Mouse (Mus musculus) midbrain, embryonic 15.5 days (tissue): ENCODE measurements at regions not wholly inside any gene's neighbourhood (a gene's known extent, or its start where the extent isn't known, plus 50 kb on each side); places are given as distances from the start of the nearest gene placed in this dataset.
A peak's percentile ranks its signal among the peaks of the same experiment; 100 is the strongest.

Source experiments
- ATAC-seq: fragments of 200-750 bp; cut with Nextera tagmentation; replicated peaks from 2 replicates; pipeline ENCODE4 v1.8.0; 2017; ENCODE audit warnings: moderate TSS enrichment
- H3K27ac ChIP-seq: fragments of 300-500 bp; sonication (generic); 2 replicates; pipeline ENCODE4 v1.5.1; 2015; ENCODE audit warnings: mild to moderate bottlenecking, inconsistent platforms
- H3K27me3 ChIP-seq: fragments of 300-500 bp; sonication (generic); replicated peaks from 2 replicates; pipeline ENCODE4 v1.6.1; 2015; ENCODE audit warnings: inconsistent platforms
- H3K36me3 ChIP-seq: fragments of 300-500 bp; sonication (generic); replicated peaks from 2 replicates; pipeline ENCODE4 v1.6.1; 2015; ENCODE audit warnings: inconsistent platforms
- H3K4me1 ChIP-seq: fragments of 300-500 bp; sonication (generic); 2 replicates; pipeline ENCODE4 v1.6.1; 2015; ENCODE audit warnings: inconsistent platforms
- H3K4me2 ChIP-seq: fragments of 300-500 bp; sonication (generic); 2 replicates; pipeline ENCODE4 v1.6.1; 2015; ENCODE audit warnings: inconsistent platforms, mild to moderate bottlenecking, moderate library complexity
- H3K4me3 ChIP-seq: fragments of 300-500 bp; sonication (generic); 2 replicates; pipeline ENCODE4 v1.5.1; 2015; ENCODE audit warnings: mild to moderate bottlenecking, inconsistent platforms
- H3K9ac ChIP-seq: fragments of 300-500 bp; sonication (generic); 2 replicates; pipeline ENCODE4 v1.6.1; 2015; ENCODE audit warnings: mild to moderate bottlenecking, inconsistent platforms
- H3K9me3 ChIP-seq: fragments of 300-500 bp; sonication (generic); 2 replicates; pipeline ENCODE4 v1.6.1; 2016; ENCODE audit warnings: inconsistent platforms
- WGBS: fragments of 180-500 bp; shearing (Covaris S2); methylation state at CpG from one replicate; pipeline ENCODE4 v1.1.7; 2015; ENCODE audit warnings: mixed read lengths; 5-methylcytosine and 5-hydroxymethylcytosine counted together

DNA sequence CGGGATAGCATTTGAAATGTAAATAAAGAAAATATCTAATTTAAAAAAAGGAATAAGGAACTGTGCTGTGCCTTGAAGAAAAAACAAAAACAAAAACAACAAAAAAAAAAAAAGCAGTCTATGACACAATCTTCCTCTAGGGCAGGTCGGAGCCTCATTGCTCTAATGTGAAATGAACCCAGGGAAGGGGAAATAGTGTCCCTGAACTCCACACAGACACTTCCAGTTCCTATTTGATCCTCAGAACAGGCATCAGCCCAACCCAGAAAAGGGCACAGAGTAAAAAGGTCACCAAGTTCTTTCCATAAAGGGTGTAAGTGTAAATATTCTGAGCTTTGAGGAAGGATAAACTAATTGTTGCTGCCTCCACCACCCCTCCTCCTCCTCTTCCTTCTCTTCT lies 250.2 kb upstream of the Fggy start:
- Histone ChIP-seq H3K9me3 (no peaks in the 10 kb centered on the region), H3K27ac (no peak overlapping the region), H3K4me3 (no peak overlapping the region), H3K36me3 (no peaks in the 10 kb centered on the region), H3K9ac (no peak overlapping the region), H3K4me2 (no peak overlapping the region), H3K27me3 (no peaks in the 10 kb centered on the region), H3K4me1 (no peaks in the 10 kb centered on the region)
- WGBS: 94% methylated on average over 2 of the region's 2 CpGs
- ATAC-seq: no peak

DNA sequence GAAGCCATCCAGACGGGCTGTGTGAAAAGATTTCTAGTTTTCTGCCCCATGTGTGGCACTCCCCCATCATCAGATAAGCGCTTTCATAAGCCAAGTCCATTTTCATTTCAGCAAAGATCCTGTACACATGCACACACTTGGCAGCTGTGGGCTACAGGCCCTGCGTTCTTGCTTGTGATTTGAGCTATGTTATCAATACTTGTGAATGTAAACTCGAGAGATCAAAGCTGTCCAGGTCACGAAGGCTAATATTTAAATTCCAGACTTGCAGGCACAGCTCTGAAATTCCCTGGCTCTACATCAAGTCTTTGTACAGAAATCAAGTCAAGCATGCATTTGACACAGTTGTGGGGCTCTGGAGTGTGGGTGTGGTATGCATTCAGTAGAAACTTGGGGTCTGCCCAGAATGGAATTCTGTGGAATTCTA lies 248.8 kb upstream of the Fggy start:
- no peak overlapping the region for H3K9ac ChIP-seq
- H3K4me1 ChIP-seq: no peaks in the 10 kb centered on the region
- WGBS: 70% methylated on average over 5 of the region's 5 CpGs
- no peak for ATAC-seq
- no peak overlapping the region for H3K4me2 ChIP-seq
- H3K4me3 ChIP-seq: no peak overlapping the region
- H3K27ac ChIP-seq: no peak overlapping the region
- no peaks in the 10 kb centered on the region for H3K36me3 ChIP-seq
- H3K27me3 ChIP-seq: no peaks in the 10 kb centered on the region
- no peaks in the 10 kb centered on the region for H3K9me3 ChIP-seq

- 82% methylated on average over 6 of the region's 6 CpGs for WGBS
- ATAC-seq: no peak
- no peaks in the 10 kb centered on the region for H3K27me3 ChIP-seq
Observed at GRCm38 (mm10) chr4:95310410-95310809, 246.9 kb upstream of the Fggy start.

GRCm38 (mm10) chr4:95317821-95318290 lies 239.5 kb upstream of the Fggy start:
- peak; percentile 45; the same call in 1 of the 2 replicates for ATAC-seq
- no peaks in the 10 kb centered on the region for H3K36me3 ChIP-seq
- no peak overlapping the region for H3K4me2 ChIP-seq
- no peak overlapping the region for H3K9ac ChIP-seq
- no peak overlapping the region for H3K27ac ChIP-seq
- H3K4me3 ChIP-seq: no peak overlapping the region
- 64% methylated on average over 3 of the region's 3 CpGs for WGBS
- peaks cover 12% of the 10 kb centered on the region; the same call in 1 of the 2 replicates for H3K4me1 ChIP-seq
- no peaks in the 10 kb centered on the region for H3K9me3 ChIP-seq
- no peaks in the 10 kb centered on the region for H3K27me3 ChIP-seq

More at GRCm38 (mm10) chr4:95310410-95310809, 246.9 kb upstream of the Fggy start:
- H3K36me3 ChIP-seq: no peaks in the 10 kb centered on the region
- H3K4me1 ChIP-seq: no peaks in the 10 kb centered on the region
- H3K4me3 ChIP-seq: no peak overlapping the region
- H3K9ac ChIP-seq: no peak overlapping the region
- no peak overlapping the region for H3K4me2 ChIP-seq
- no peak overlapping the region for H3K27ac ChIP-seq
- H3K9me3 ChIP-seq: no peaks in the 10 kb centered on the region

DNA sequence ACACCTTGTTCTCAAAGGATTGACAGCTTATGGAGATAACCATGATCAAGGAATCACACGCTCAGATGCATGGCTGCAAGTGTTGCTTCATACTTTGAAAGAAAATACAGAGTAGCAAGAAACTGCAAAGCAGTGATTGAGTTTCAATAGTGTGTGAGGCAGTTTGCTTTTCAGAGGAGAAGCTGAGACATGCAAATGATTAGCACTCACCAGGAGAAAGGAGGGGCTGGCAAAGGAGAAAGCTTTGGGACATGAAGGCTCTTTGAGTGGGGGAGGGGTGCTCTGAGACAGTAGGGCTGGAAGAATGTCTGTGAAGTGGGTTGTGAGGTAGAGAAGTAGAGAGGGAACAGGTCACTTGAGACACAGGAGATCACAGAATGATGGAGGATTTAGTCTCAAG lies 238.7 kb upstream of the Fggy start:
- Histone ChIP-seq H3K27ac (no peak overlapping the region), H3K4me1 (peaks cover 12% of the 10 kb centered on the region; the same call in 1 of the 2 replicates), H3K27me3 (no peaks in the 10 kb centered on the region), H3K4me3 (no peak overlapping the region), H3K36me3 (no peaks in the 10 kb centered on the region), H3K9ac (no peak overlapping the region), H3K4me2 (no peak overlapping the region), H3K9me3 (no peaks in the 10 kb centered on the region)
- 44% methylated on average over 1 of the region's 1 CpGs for WGBS
- ATAC-seq: no peak

DNA sequence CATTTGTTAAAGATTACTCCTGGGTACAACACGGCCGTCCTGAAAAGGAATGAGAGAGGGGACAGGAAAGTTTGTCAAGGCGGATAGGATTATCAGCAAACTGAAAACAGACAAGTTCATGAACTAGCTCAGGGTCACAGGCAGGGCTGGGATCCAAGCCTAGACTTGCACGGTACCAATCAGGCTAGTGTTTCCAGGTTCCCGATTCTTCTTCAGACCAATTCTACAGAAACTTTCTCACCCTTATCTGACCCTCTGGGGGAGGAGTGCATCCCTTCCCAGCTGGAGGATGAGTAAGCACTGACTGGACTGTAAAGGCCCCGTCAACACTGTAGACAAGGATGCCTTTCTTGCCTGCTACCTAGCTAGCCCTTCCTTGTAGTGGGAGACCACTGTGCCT lies 238.3 kb upstream of the Fggy start:
- no peak for ATAC-seq
- H3K4me3 ChIP-seq: no peak overlapping the region
- H3K4me1 ChIP-seq: peaks cover 12% of the 10 kb centered on the region; the same call in 1 of the 2 replicates
- H3K27me3 ChIP-seq: no peaks in the 10 kb centered on the region
- no peaks in the 10 kb centered on the region for H3K9me3 ChIP-seq
- 64% methylated on average over 6 of the region's 6 CpGs for WGBS
- H3K27ac ChIP-seq: no peak overlapping the region
- no peak overlapping the region for H3K9ac ChIP-seq
- H3K4me2 ChIP-seq: no peak overlapping the region
- no peaks in the 10 kb centered on the region for H3K36me3 ChIP-seq

GRCm38 (mm10) chr4:95325861-95326260 lies 231.4 kb upstream of the Fggy start:
- Histone ChIP-seq H3K4me1 (no peaks in the 10 kb centered on the region), H3K9ac (no peak overlapping the region), H3K4me3 (no peak overlapping the region), H3K36me3 (no peaks in the 10 kb centered on the region), H3K9me3 (no peaks in the 10 kb centered on the region), H3K4me2 (no peak overlapping the region), H3K27me3 (no peaks in the 10 kb centered on the region), H3K27ac (no peak overlapping the region)
- WGBS: 70% methylated on average over 1 of the region's 1 CpGs
- ATAC-seq: no peak

GRCm38 (mm10) chr4:95339822-95340221 lies 217.5 kb upstream of the Fggy start:
- Histone ChIP-seq H3K27ac (no peak overlapping the region), H3K36me3 (no peaks in the 10 kb centered on the region), H3K4me2 (no peak overlapping the region), H3K27me3 (no peaks in the 10 kb centered on the region), H3K4me1 (no peaks in the 10 kb centered on the region), H3K9ac (no peak overlapping the region), H3K9me3 (no peaks in the 10 kb centered on the region), H3K4me3 (no peak overlapping the region)
- WGBS: 85% methylated on average over 2 of the region's 2 CpGs
- ATAC-seq: no peak

DNA sequence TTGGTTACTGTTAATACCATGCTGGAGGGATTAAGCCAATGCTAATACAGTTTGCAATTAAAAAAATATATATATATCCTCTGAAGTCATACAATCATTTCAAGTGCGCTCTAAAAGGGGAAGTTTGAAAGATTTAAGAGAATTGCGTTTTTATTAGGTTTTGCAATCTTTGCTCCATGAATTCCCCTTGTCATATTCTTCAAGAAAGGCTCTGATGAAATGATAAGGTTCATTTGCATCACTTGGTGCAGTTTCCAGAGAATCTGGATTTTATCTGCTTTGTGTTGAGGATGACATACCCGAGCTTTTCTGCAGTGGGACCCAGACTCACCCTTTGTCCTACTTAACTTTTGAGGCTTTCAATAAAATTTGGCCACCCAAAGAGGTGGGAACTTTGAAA lies 216.4 kb upstream of the Fggy start:
- no peak overlapping the region for H3K4me2 ChIP-seq
- H3K27me3 ChIP-seq: no peaks in the 10 kb centered on the region
- H3K27ac ChIP-seq: no peak overlapping the region
- ATAC-seq: no peak
- no peaks in the 10 kb centered on the region for H3K4me1 ChIP-seq
- no peaks in the 10 kb centered on the region for H3K36me3 ChIP-seq
- no peak overlapping the region for H3K9ac ChIP-seq
- H3K4me3 ChIP-seq: no peak overlapping the region
- 72% methylated on average over 3 of the region's 3 CpGs for WGBS
- H3K9me3 ChIP-seq: no peaks in the 10 kb centered on the region

DNA sequence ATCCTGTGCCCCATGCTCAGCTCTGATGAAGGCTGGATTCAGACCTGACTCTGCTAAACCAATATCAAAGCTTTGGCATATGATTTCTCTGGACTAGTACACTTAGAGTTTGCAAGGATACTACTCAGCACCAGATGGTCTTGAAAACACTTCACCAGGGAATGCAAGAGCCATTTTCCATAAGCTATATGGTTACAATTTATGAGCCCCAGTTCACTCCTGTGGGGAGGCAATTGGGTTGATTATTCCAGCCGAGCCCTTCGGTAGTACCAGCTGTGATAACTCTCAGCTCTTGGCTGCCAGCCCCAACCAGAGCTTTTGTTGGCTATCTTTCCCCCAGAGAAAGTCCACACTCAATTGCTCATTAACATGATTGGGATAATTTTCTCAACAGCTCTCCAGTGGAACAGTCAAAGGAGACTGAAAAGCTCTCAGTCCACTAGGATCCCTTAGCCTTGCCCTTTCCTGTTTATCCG lies 210.5 kb upstream of the Fggy start:
- peak; percentile 81 for ATAC-seq
- H3K9me3 ChIP-seq: no peaks in the 10 kb centered on the region
- no peak overlapping the region for H3K4me2 ChIP-seq
- H3K4me3 ChIP-seq: no peak overlapping the region
- H3K27me3 ChIP-seq: no peaks in the 10 kb centered on the region
- WGBS: 34% methylated on average over 3 of the region's 3 CpGs
- H3K4me1 ChIP-seq: peaks cover 11% of the 10 kb centered on the region; the same call in 1 of the 2 replicates
- no peak overlapping the region for H3K9ac ChIP-seq
- no peaks in the 10 kb centered on the region for H3K36me3 ChIP-seq
- H3K27ac ChIP-seq: peak overlapping the region; percentile 2; the same call in 1 of the 2 replicates

- Histone ChIP-seq H3K36me3 (no peaks in the 10 kb centered on the region), H3K9me3 (no peaks in the 10 kb centered on the region), H3K4me3 (no peak overlapping the region), H3K27ac (no peak overlapping the region), H3K27me3 (no peaks in the 10 kb centered on the region), H3K9ac (no peak overlapping the region), H3K4me1 (peaks cover 11% of the 10 kb centered on the region; the same call in 1 of the 2 replicates), H3K4me2 (no peak overlapping the region)
- 48% methylated on average over 2 of the region's 2 CpGs for WGBS
- 0 out of 2 replicates have a peak, but pooled peaks have one; percentile 34 for ATAC-seq
Observed at GRCm38 (mm10) chr4:95347436-95347835, 209.9 kb upstream of the Fggy start.

GRCm38 (mm10) chr4:95348405-95349123 lies 208.7 kb upstream of the Fggy start:
- H3K27ac ChIP-seq: no peak overlapping the region
- no peak overlapping the region for H3K4me2 ChIP-seq
- no peaks in the 10 kb centered on the region for H3K36me3 ChIP-seq
- H3K9ac ChIP-seq: no peak overlapping the region
- WGBS: 75% methylated on average over 4 of the region's 4 CpGs
- H3K27me3 ChIP-seq: no peaks in the 10 kb centered on the region
- H3K4me1 ChIP-seq: peaks cover 11% of the 10 kb centered on the region; the same call in 1 of the 2 replicates
- no peak for ATAC-seq
- H3K9me3 ChIP-seq: no peaks in the 10 kb centered on the region
- H3K4me3 ChIP-seq: no peak overlapping the region

DNA sequence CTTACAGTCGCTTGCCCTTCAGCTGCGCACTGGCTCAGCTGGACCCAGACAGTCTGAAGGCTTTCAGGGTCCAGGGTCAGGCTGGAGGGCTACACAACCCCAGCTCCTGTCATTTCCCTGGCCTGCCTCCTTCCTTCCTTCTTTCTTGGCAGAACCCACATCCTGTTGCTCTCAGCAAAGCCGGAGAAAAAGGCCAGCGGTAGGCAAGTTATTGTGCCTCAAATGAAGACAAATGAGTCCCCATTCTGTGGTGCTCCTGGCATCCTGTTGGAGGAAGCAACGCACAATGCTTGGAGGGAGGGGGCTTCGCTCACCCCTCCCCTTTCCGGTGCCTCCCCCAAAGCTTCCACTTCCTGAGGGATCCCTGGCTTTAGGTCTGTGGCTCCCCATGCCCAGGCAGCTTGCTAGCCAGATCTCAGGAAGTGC lies 203.4 kb upstream of the Fggy start:
- 63% methylated on average over 7 of the region's 7 CpGs for WGBS
- Histone ChIP-seq H3K9ac (no peak overlapping the region), H3K36me3 (no peaks in the 10 kb centered on the region), H3K4me3 (no peak overlapping the region), H3K9me3 (no peaks in the 10 kb centered on the region), H3K4me2 (no peak overlapping the region), H3K4me1 (no peaks in the 10 kb centered on the region), H3K27ac (no peak overlapping the region), H3K27me3 (no peaks in the 10 kb centered on the region)
- ATAC-seq: peak; percentile 20; the same call in 1 of the 2 replicates
